Mouse (Mus musculus): ENCODE results near the gene Psmd9.
"Not testable (repeated sequence)": the region's sequence is repeated elsewhere in the genome, so short reads cannot be mapped to it uniquely, and the experiment has no call there.

Psmd9 gene

GRCm38 (mm10) chr5:123190912-123191311 is 21.7 kb downstream of the Psmd9 start:
- no peak for DNase-seq (ENCODE audit: low read depth, low spot score)

GRCm38 (mm10) chr5:123191427-123191826 is 22.2 kb downstream of the Psmd9 start:
- no peak for DNase-seq (ENCODE audit: low read depth, low spot score)

DNA sequence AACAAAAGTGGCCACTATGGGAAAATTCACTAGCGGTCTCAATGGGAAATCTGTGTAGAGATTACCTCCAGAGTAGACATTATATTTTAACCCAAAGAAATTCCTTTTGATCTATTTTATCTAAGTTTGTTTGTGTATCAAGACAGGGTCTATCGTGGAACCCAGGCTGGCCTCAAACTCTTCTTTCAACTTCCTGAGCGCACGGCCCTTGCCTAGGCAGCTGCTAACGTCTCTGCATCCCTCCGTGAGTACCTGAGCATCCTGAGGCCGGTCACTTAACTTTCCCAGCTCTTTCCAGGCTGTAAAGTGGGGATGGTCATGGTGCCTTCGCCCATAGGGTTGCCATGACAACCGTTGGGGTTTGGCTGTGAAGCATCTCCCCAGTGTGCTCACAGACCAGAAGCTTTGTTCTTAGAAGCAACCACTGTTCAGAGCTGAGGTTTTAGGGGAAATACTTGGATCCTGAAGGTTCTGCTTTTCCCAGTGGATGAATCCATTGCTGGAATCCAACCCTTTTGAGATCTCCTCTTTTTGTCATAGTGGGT is 23.5 kb downstream of the Psmd9 start:
- DNase-seq (ENCODE audit: low read depth, low spot score): no peak

DNA sequence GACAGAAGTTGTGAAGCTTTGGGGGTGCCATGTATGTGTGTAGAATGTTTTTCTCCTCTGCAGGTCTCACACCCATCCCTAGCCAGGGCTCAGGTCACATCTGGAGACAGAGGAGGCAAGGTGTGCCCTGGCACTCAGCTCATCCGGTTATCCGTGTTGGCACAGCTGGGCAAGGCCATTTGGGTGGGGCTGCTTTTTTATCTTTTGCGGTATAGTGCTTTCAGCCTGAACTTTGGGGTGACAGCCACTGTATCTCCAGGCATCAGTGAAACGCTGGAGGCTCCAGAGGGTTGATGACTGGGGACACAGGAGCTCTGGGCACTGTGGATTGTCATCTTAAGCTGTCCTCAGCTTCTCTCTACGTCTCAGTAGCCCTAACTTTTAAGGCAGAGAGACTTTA is 24.2 kb downstream of the Psmd9 start:
- DNase-seq (ENCODE audit: low read depth, low spot score): no peak

- no peak for DNase-seq (ENCODE audit: low read depth, low spot score)
These were observed 25.6 kb downstream of the Psmd9 start for GRCm38 (mm10) chr5:123194856-123195255.

- no peak for DNase-seq (ENCODE audit: low read depth, low spot score)
These were observed 26.3 kb downstream of the Psmd9 start for GRCm38 (mm10) chr5:123195500-123196000.

DNA sequence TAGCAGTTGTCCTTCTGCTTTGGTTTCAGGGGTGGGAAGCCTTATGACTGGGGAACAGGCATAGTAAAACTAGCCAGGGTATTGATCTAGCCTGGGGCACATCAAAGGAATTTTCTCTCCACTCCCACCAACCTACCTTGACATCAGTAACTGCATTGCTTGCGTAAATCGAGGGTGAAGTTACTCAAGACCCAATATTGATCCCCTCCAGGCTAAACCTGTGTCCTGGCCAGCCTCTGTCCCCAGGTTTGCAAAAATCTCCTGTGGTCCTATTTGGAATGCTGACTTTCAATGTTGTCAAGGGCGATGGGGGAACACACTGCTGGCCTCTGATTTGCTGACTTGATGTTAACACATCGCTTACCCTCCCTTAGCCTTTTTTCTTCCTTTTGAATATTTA is 27.5 kb downstream of the Psmd9 start:
- DNase-seq (ENCODE audit: low read depth, low spot score): no peak

DNA sequence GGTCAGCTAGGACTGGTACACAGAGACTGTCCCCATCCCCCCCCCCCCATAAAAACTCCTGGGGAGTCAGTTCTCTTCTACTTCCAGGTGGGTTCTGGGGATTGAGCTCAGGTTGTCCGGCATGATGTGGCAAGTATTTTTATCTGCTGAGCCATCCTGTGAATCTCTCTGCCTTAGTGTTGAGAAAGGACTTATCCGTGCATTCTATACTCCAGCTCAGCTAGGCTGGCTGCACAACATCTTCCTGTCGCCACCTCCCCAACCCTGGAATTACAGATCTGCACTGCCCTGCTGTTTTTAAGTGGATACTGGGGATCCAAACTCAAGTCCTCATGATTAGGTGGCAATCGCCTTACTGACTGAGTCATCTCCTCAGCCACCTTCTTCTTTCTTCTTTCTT is 29.3 kb downstream of the Psmd9 start:
- no peak for DNase-seq (ENCODE audit: low read depth, low spot score)

DNA sequence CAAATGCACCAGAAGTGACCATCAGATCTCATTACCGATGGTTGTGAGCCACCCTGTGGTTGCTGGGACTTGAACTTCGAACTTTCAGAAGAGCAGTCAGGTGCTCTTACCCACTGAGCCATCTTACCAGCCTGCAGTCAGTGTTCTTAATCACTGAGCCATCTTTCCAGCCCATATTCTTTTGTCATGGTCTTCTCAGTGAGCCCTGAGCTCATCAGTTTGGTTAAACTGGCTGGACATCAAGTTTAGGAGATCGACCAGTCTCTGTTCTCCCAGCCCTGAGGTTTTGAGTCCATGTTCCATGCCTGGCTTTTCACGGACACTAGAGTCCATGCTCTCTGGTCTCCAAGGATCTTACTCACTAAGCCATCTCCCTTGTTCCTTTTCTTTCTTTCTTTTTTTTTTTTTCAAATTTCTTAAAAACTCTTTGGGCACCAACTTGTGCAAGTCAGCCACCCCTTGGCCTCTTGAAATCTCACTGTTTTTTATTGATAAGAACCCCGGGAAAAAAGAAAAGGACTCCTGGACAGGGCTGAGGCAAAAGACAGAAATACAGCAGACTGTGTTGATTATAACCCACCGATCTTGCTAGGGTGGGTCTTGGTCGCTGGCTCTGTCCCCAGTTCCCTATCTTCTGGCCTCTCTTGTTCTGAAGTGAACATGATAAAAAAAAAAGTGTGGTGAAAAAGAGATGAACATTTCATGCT is 31.8 kb downstream of the Psmd9 start:
- not testable (repeated sequence) for DNase-seq (ENCODE audit: low read depth, low spot score)

GRCm38 (mm10) chr5:123201523-123201892 is 32.3 kb downstream of the Psmd9 start:
- no peak for DNase-seq (ENCODE audit: low read depth, low spot score)

GRCm38 (mm10) chr5:123201987-123202386 is 32.8 kb downstream of the Psmd9 start:
- no peak for DNase-seq (ENCODE audit: low read depth, low spot score)

DNA sequence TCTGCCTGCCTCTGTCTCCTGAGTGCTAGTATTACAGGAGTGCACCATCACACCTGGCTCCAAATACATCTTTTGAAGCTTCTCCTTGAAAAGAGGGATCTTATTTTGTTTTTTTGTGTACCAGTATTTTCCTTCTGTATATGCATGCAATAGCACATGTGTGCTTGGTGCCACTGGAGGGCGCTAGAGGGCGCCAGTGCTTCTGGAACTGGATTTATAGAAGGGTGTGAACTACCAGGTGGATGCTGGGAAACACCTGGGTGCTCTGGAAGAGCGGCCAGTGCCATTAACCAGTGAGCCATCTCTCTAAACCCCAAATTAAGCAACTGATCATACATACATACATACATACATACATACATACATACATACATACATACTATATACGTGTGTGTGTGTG is 33.6 kb downstream of the Psmd9 start:
- not testable (repeated sequence) for DNase-seq (ENCODE audit: low read depth, low spot score)

GRCm38 (mm10) chr5:123203591-123203990 is 34.4 kb downstream of the Psmd9 start:
- DNase-seq (ENCODE audit: low read depth, low spot score): not testable (repeated sequence)

DNA sequence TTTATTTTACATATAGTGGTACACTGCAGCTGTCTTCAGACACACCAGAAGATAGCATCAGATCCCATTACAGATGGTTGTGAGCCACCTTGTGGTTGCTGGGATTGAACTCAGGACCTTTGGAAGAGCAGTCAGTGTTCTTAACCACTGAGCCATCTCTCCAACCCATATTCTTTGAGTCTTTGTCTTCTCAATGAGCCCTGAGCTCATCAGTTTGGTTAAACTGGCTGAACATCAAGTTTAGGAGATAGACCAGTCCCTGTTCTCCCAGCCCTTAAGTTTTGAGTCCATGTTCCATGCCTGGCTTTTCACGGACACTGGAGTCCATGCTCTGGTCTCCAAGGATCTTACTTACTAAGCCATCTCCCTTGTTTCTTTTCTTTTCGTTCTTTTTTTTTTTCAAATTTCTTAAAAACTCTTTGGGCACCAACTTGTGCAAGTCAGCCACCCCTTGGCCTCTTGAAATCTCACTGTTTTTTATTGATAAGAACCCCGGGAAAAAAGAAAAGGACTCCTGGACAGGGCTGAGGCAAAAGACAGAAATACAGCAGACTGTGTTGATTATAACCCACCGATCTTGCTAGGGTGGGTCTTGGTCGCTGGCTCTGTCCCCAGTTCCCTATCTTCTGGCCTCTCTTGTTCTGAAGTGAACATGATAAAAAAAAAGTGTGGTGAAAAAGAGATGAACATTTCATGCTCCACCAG is 53.3 kb downstream of the Psmd9 start:
- not testable (repeated sequence) for DNase-seq (ENCODE audit: low read depth, low spot score)

DNA sequence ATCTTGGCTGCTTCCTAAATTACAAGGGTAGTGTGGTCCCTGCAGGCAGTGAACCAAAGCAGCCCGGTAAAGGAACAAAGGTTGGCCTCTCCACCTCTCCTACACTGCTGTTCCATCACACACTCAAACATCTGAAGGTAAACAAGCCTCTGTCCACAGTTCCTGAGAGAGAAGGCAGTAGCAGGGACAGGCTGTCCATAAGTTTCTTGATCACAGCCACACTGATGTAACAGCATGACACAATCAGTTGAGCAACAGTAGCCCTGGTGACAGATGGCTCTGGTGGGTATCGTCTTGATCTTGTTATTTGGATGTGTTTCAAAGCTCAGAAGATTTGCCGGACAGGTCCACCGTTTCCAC is 53.8 kb downstream of the Psmd9 start:
- no peak for DNase-seq (ENCODE audit: low read depth, low spot score)

DNA sequence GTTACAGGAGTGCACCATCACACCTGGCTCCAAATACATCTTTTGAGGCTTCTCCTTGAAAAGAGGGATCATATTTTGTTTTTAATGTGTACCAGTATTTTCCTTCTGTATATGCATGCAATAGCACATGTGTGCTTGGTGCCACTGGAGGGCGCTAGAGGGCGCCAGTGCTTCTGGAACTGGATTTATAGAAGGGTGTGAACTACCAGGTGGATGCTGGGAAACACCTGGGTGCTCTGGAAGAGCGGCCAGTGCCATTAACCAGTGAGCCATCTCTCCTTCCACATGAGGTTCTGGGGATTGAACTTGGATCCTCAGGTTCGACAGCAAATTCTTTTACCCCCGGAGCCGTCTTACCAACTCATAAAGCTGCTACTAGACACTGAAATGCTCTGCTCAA is 54.6 kb downstream of the Psmd9 start:
- DNase-seq (ENCODE audit: low read depth, low spot score): not testable (repeated sequence)

DNA sequence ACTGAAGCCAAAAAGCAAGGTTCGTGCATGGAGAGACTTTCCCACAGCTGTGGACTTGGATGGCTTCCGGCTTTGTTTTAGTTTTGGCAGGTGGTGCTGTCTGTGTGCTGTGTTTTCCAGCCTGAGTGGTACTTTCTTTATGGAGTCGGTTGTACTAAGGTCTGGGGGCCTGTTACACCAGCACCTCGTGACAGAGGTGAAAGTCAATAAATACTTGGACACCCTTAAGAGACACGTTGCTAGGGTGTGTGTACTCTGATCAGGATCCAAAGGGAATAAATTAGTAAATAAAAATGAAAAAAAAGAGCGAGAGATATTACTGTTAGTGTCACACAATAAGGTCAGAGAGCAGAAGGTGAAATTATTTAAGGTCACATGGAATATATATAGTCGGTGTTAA is 57.6 kb downstream of the Psmd9 start:
- DNase-seq (ENCODE audit: low read depth, low spot score): no peak

DNA sequence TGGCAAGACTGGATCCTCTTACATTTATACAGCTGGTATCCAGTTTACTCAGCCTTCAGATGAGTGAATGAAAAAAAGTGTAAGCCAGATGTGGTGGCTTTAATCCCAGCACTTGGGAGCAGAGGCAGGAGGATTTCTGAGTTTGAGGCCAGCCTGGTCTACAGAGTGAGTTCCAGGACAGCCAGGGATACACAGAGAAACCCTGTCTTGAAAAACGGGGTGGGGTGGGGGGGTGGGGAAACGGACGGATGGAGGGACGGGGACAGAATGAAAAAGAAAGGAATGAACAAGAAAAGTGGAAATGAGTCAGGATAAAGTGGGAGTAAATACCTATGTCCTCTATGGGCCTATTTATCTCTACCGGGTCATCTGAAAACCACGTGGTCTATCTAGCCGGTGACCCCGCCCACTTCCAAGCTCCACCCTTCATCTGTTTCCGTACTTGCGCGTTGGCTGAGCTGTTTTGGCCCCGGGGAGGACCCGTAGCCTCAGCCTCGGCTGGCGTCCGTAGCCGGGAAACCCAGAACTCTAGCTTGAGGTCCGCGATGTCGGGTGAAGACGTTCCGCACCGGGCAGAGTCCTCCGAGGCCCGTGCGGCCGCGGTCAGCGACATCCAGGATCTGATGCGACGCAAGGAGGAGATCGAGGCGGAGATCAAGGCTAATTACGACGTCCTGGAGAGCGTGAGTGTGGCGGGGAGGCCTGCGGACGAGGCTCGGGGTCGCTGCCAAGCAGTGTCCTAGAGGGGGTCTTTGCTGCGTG is 58.7 kb downstream of the Psmd9 start:
- DNase-seq (ENCODE audit: low read depth, low spot score): peak; percentile 98

GRCm38 (mm10) chr5:123228524-123228922 is 59.3 kb downstream of the Psmd9 start:
- no peak for DNase-seq (ENCODE audit: low read depth, low spot score)

DNA sequence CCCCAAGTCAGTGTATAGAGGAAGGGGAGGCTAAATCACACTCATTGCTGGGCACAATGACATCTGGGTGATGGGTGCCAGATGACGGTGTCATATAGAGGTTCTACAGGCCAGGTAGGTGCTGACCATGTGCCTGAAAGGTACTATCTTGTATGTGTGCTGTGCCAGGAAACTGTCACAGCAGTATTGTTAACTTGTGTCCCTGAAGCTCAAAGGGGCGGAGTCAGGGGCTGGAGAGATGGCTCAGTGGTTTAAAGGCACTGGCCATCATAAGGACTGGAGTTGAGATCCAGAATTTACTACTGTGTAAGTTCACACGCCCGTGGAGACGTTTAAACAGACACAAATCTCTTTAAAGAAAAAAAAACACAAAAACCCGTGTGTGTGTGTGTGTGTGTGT is 60.1 kb downstream of the Psmd9 start:
- peak; percentile 40 for DNase-seq (ENCODE audit: low read depth, low spot score)

DNA sequence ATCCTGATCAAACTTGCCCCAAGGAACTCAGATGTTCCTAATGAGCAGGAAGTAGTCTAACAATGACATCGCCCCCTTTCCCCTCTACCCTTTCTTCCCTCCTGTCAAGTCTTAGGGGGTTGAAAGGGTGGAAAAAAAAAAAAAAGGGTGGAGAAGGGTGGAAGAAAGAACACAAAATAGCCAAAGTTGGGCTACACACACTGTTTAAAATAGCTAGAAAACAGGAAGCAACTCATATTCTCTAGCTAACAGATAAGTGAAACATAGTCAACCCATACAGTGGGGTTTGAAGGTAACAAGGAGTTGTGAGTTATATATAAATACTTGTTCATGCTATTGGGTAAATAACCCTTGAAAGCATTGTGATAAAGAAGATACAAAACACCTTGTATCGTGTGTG is 63.0 kb downstream of the Psmd9 start:
- no peak for DNase-seq (ENCODE audit: low read depth, low spot score)

GRCm38 (mm10) chr5:123235731-123236130 is 66.5 kb downstream of the Psmd9 start:
- DNase-seq (ENCODE audit: low read depth, low spot score): peak; percentile 86
